Mouse (Mus musculus): ENCODE data around the gene Cradd.

DNA sequence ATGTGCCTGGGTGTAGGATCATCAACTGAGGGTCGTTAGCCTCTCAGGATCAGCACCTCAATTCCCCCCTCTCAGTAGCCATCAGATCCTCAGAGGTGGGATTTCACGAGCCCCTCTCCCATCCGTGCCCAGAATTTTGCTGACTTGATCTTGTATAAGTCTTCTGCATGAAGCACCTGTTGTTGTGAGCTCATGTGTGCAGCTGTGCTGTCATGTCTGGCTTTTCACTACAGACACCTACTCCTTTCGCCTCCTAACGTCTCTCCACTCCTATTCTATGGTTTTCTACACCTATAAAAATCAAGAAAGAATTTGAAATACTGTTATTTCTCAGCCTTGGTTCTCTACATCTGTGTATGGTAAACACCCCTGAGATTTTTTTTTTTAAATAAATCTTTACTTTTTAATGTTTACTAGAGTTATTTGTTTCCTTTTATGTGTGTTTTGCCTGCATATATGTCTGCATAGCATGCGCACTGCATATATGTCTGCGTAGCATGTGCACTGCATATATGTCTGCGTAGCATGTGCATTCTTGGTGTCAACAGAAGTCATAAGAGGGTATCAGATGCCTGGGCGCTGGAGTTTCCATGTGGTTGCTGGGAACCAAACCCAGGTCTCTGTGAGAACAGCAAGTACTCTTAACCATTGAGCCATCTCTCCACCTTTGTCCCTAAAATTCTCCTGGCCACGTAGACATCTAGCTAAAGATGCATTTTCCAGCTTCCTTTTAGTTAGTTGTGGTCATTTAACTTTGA, 19.1 kb upstream of the Cradd start:
- TF ChIP-seq CTCF (IDR thresholded peaks at IDR 0.05; ENCODE audit: low read depth) = no peak
- TF ChIP-seq EP300 (IDR thresholded peaks at IDR 0.05; ENCODE audit: low read depth) = no peak
